Mouse (Mus musculus): ENCODE results near the gene Cyp2c68. TPM values are rescaled to one million over a fixed set of nuclear protein-coding genes. Genes with fewer than 3 reads are reported as not detected.
"Not testable (repeated sequence)": the region's sequence is repeated elsewhere in the genome, so short reads cannot be mapped to it uniquely, and the experiment has no call there.

Gene Cyp2c68
- polyA plus RNA-seq, 1 experiment from 2014 or later: 99.5 TPM

DNA sequence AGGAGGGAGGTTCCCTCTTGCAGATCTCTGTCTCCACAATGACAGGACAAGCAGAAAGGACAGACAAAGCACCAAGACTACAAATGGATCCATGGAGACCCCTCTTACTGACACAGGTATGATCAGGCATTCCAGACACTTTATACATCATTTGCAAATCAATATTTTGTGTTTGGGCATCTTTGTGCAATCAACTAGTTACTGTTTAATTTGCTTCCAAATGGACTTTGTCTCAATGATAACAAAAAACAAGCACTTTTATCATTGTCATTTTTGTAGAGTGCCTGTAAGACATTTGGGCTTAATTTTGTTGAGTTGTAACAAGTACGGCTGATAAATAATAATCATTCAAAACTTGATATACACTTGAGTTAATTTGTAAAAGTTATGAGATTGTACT lies 91.9 kb downstream of the Cyp2c68 start, which contains the start of gene Cyp2c67:
Gene Cyp2c67, minus strand, starts transcription at position 114 of the 400 bp plus-strand sequence.
- H3K4me2 ChIP-seq (replicated peaks; ENCODE audit: low read depth): no peak within 1 kb of the TSS
- no peaks in the 10 kb centered on the region for H3K4me1 ChIP-seq (replicated peaks; ENCODE audit: control insufficient read depth, insufficient read depth, low read length)
- no peak for TF ChIP-seq CTCF (IDR thresholded peaks at IDR 0.05; ENCODE audit: low read depth)
- no peaks in the 10 kb centered on the region for H3K27me3 ChIP-seq (replicated peaks; ENCODE audit: control insufficient read depth, insufficient read depth, low read length)
- ATAC-seq: no peak
- H3K36me3 ChIP-seq (ENCODE audit: control insufficient read depth, insufficient read depth): no peaks in the 10 kb centered on the region
- H3K9ac ChIP-seq (ENCODE audit: low read depth, low read length): no peak within 1 kb of the TSS
- no peaks in the 10 kb centered on the region for H3K9me3 ChIP-seq (ENCODE audit: control insufficient read depth)
- no peak within 1 kb of the TSS for H3K4me3 ChIP-seq (ENCODE audit: low read depth, low read length)
- 80% methylated on average over 1 of the region's 1 CpGs for WGBS
- no peak within 1 kb of the TSS for H3K27ac ChIP-seq (ENCODE audit: low read depth, low read length)

DNA sequence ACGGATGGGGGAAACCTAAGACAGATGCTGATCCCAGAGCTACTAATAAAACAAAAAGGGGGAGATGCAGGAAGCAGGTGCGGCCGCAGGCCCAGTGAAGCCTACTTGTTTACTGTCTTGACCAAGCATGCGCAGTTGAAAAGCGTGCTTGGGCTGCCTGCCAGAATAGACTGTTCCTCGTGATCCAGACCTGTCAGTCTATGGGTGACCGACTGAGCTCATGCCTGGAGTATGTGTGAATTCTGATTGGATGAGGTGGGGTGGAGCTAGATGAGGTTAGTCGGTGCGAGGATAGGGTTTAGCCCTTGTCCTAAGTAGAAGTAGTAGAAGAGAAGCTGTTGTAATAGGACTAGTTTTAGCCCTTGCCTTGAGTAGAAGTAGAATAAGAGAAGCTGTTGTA lies 93.3 kb downstream of the Cyp2c68 start:
- no peak overlapping the region for H3K9ac ChIP-seq (ENCODE audit: low read depth, low read length)
- TF ChIP-seq CTCF (IDR thresholded peaks at IDR 0.05; ENCODE audit: low read depth): no peak
- H3K4me1 ChIP-seq (replicated peaks; ENCODE audit: control insufficient read depth, insufficient read depth, low read length): no peaks in the 10 kb centered on the region
- H3K9me3 ChIP-seq (ENCODE audit: control insufficient read depth): no peaks in the 10 kb centered on the region
- H3K4me3 ChIP-seq (ENCODE audit: low read depth, low read length): no peak overlapping the region
- H3K4me2 ChIP-seq (replicated peaks; ENCODE audit: low read depth): no peak overlapping the region
- H3K36me3 ChIP-seq (ENCODE audit: control insufficient read depth, insufficient read depth): no peaks in the 10 kb centered on the region
- ATAC-seq: no peak
- no peaks in the 10 kb centered on the region for H3K27me3 ChIP-seq (replicated peaks; ENCODE audit: control insufficient read depth, insufficient read depth, low read length)
- WGBS: 92% methylated on average over 9 of the region's 9 CpGs
- no peak overlapping the region for H3K27ac ChIP-seq (ENCODE audit: low read depth, low read length)

DNA sequence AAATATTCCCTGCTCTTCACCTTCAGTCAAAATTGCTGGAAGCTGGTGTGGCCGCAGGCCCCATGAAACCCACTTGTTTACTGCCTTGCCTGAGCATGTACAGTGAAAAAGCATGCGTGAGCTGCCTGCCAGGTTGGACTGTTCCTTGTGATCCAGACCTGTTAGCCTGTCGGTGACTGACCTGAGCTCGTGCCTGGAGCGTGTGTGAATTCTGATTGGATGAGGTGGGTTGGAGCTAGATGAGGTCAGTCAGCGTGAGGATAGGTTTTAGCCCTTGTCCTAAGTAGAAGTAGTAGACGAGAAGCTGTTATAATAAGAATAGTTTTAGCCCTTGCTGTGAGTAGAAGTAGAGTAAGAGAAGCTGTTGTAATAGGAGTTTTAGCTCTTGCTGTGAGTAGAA lies 96.3 kb downstream of the Cyp2c68 start:
- H3K4me2 ChIP-seq (replicated peaks; ENCODE audit: low read depth); H3K9ac ChIP-seq (ENCODE audit: low read depth, low read length); ATAC-seq; H3K27ac ChIP-seq (ENCODE audit: low read depth, low read length); H3K36me3 ChIP-seq (ENCODE audit: control insufficient read depth, insufficient read depth); H3K27me3 ChIP-seq (replicated peaks; ENCODE audit: control insufficient read depth, insufficient read depth, low read length); H3K4me3 ChIP-seq (ENCODE audit: low read depth, low read length); H3K9me3 ChIP-seq (ENCODE audit: control insufficient read depth); H3K4me1 ChIP-seq (replicated peaks; ENCODE audit: control insufficient read depth, insufficient read depth, low read length): not testable (repeated sequence)
- 88% methylated on average over 7 of the region's 7 CpGs for WGBS

Other genes starting within 250 kb of the Cyp2c68 start
- not detected in 2 replicates for gene Cyp2c39, start 230.2 kb downstream of the Cyp2c68 start, polyA plus RNA-seq (2015; fragmentation: Nextera tagmentation; extraction: Ambion mirVana)
- gene Cyp2c67, start 92.0 kb downstream of the Cyp2c68 start, polyA plus RNA-seq (2015; fragmentation: Nextera tagmentation; extraction: Ambion mirVana): 0.86 and 1.3 TPM in 2 replicates
- 0.18 and 0.30 TPM in 2 replicates for gene Cyp2c40, start 71.8 kb upstream of the Cyp2c68 start, polyA plus RNA-seq (2015; fragmentation: Nextera tagmentation; extraction: Ambion mirVana)
- not detected in 2 replicates for gene Cyp2c69, start 145.7 kb upstream of the Cyp2c68 start, polyA plus RNA-seq (2015; fragmentation: Nextera tagmentation; extraction: Ambion mirVana)